11 mouse cellular contexts compared by ENCODE assay signal in the genomic region with DNA sequence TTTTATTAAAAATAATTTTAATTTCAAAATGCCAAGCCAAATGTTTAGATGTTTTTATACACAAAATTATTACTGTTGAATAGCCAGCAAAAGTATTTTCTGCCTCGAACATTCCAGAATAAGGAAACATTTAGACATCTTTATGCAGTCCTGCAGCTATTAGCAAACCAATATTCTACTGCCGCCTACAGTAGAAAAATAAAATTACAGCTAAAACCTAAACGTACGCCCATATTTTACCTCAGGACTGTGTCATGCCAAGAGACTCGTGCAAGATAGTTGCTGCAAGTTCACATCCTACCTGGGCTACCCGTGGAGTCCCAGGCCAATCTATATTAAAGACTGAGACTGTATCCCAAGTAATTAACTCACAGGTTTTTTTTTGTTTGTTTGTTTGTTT. TPM values are rescaled to one million over a fixed set of nuclear protein-coding genes. Genes with fewer than 3 reads are reported as not detected.
DNase-seq lines count a peak whose midpoint lies in the region; ATAC-seq and TF ChIP-seq lines count a peak whose summit lies in the region.
"Had no signal": no experiment of that assay in that cellular context is flagged by ENCODE, and none has a peak within 500 bp of the region (broad histone marks: within the 10 kb centered on the region; RNA-seq: fewer than 3 reads in every experiment).

No protein-coding gene starts in this region.

- H3K4me3 ChIP-seq in hindbrain, postnatal 0 days (ENCODE audit: low read length), result no peak overlapping the region
- H3K4me3 ChIP-seq in hindbrain, embryonic 13.5 days, result no peak overlapping the region
- H3K4me3 ChIP-seq in midbrain, embryonic 14.5 days (replicated peaks; ENCODE audit: low read depth, low read length), result no peak overlapping the region
- no peak overlapping the region for H3K4me3 ChIP-seq in midbrain, embryonic 10.5 days
- H3K4me3 ChIP-seq: embryonic facial prominence, embryonic 15.5 days; neural tube, embryonic 12.5 days had no signal

- no peaks in the 10 kb centered on the region for H3K4me1 ChIP-seq in hindbrain, postnatal 0 days (ENCODE audit: insufficient read depth, low read length)
- peaks cover 8% of the 10 kb centered on the region for H3K4me1 ChIP-seq in hindbrain, embryonic 13.5 days (replicated peaks)
- H3K4me1 ChIP-seq in midbrain, embryonic 14.5 days (ENCODE audit: control insufficient read depth, insufficient read depth, low read length), result 0 out of 2 replicates have a peak, but pooled peaks cover 3% of the 10 kb centered on the region
- H3K4me1 ChIP-seq in midbrain, embryonic 10.5 days, result peaks cover 18% of the 10 kb centered on the region
- H3K4me1 ChIP-seq: neural tube, embryonic 12.5 days had no signal

- H3K36me3 ChIP-seq in hindbrain, postnatal 0 days (ENCODE audit: insufficient read depth, low read length), result no peaks in the 10 kb centered on the region; the same call in 1 of the 2 replicates
- H3K36me3 ChIP-seq in hindbrain, embryonic 13.5 days, result peaks cover 32% of the 10 kb centered on the region
- H3K36me3 ChIP-seq in midbrain, embryonic 14.5 days (ENCODE audit: control insufficient read depth, insufficient read depth, low read length), result no peaks in the 10 kb centered on the region
- peaks cover 65% of the 10 kb centered on the region for H3K36me3 ChIP-seq in midbrain, embryonic 10.5 days

- ATAC-seq in hindbrain, postnatal 0 days, result no peak
- no peak for ATAC-seq in hindbrain, embryonic 13.5 days (ENCODE audit: low FRiP score)
- ATAC-seq in midbrain, embryonic 14.5 days (ENCODE audit: low FRiP score, low TSS enrichment), result no peak
- ATAC-seq: hindbrain, embryonic 16.5 days had no signal

- H3K27ac ChIP-seq in hindbrain, postnatal 0 days, result no peak overlapping the region
- H3K27ac ChIP-seq in hindbrain, embryonic 13.5 days, result no peak overlapping the region
- no peak overlapping the region for H3K27ac ChIP-seq in midbrain, embryonic 14.5 days (replicated peaks; ENCODE audit: low read depth, low read length)
- no peak overlapping the region for H3K27ac ChIP-seq in midbrain, embryonic 10.5 days (replicated peaks)
- H3K27ac ChIP-seq: embryonic facial prominence, embryonic 15.5 days; neural tube, embryonic 12.5 days had no signal

- peak; percentile 71 for DNase-seq in hindbrain, postnatal 0 days (ENCODE audit: low spot score)
- DNase-seq in midbrain, embryonic 14.5 days, result peak; percentile 60
- no peak for DNase-seq in midbrain, embryonic 10.5 days (ENCODE audit: low spot score)
- peak; percentile 68 for DNase-seq in ZHBTc4 (ENCODE audit: low read depth, low spot score)
- peak; percentile 47 for DNase-seq in retina, postnatal 1 day
- no peak for DNase-seq in right cerebral cortex, adult 18-20 months
- DNase-seq in c-Kit-positive CD71-positive TER-119-positive erythroid progenitor cells, embryonic 14.5 days (ENCODE audit: low spot score), result no peak

- TF ChIP-seq CTCF in hindbrain, postnatal 0 days (IDR thresholded peaks at IDR 0.05; ENCODE audit: low read depth), result peak; percentile 64

- WGBS in hindbrain, postnatal 0 days, result 57% methylated on average over 6 of the region's 6 CpGs
- 72% methylated on average over 6 of the region's 6 CpGs for WGBS in hindbrain, embryonic 13.5 days
- WGBS in midbrain, embryonic 14.5 days, result 74% methylated on average over 6 of the region's 6 CpGs
- WGBS in midbrain, embryonic 10.5 days, result 74% methylated on average over 6 of the region's 6 CpGs

- no peak overlapping the region for H3K4me2 ChIP-seq in hindbrain, postnatal 0 days (ENCODE audit: low read depth, low read length)
- H3K4me2 ChIP-seq in hindbrain, embryonic 13.5 days, result no peak overlapping the region
- H3K4me2 ChIP-seq in midbrain, embryonic 14.5 days (ENCODE audit: low read length), result no peak overlapping the region
- H3K4me2 ChIP-seq: embryonic facial prominence, embryonic 15.5 days; neural tube, embryonic 12.5 days had no signal

- H3K9ac ChIP-seq in hindbrain, postnatal 0 days (replicated peaks; ENCODE audit: low read length), result no peak overlapping the region
- H3K9ac ChIP-seq in hindbrain, embryonic 13.5 days, result no peak overlapping the region
- no peak overlapping the region for H3K9ac ChIP-seq in midbrain, embryonic 14.5 days (replicated peaks; ENCODE audit: low read length)
- H3K9ac ChIP-seq: embryonic facial prominence, embryonic 15.5 days; neural tube, embryonic 12.5 days had no signal

- 0 out of 2 replicates have a peak, but pooled peaks cover 2% of the 10 kb centered on the region for H3K9me3 ChIP-seq in hindbrain, postnatal 0 days (ENCODE audit: low read length)
- H3K9me3 ChIP-seq in hindbrain, embryonic 13.5 days, result peaks cover 33% of the 10 kb centered on the region
- peaks cover 31% of the 10 kb centered on the region for H3K9me3 ChIP-seq in midbrain, embryonic 14.5 days (ENCODE audit: control insufficient read depth, low read length)
- H3K9me3 ChIP-seq in midbrain, embryonic 10.5 days (replicated peaks), result peaks cover 49% of the 10 kb centered on the region

- H3K27me3 ChIP-seq in hindbrain, postnatal 0 days (ENCODE audit: insufficient read depth, low read length), result no peaks in the 10 kb centered on the region
- no peaks in the 10 kb centered on the region for H3K27me3 ChIP-seq in hindbrain, embryonic 13.5 days
- no peaks in the 10 kb centered on the region for H3K27me3 ChIP-seq in midbrain, embryonic 14.5 days (ENCODE audit: control insufficient read depth, insufficient read depth, low read length)
- no peaks in the 10 kb centered on the region for H3K27me3 ChIP-seq in midbrain, embryonic 10.5 days (ENCODE audit: low read depth, poor library complexity, severe bottlenecking)
- H3K27me3 ChIP-seq: embryonic facial prominence, embryonic 15.5 days; neural tube, embryonic 12.5 days had no signal

RNA-seq across cellular contexts. Expression of a gene that starts 2.3 kb away (rescaled TPM):
- total RNA-seq in hindbrain, postnatal 0 days (2014; rRNA removed), result 16.7 and 20.6 TPM in 2 replicates
- polyA plus RNA-seq in hindbrain, postnatal 0 days (2015; fragmentation: Nextera tagmentation; extraction: Ambion mirVana), result 8.4 and 9.1 TPM in 2 replicates
- 6.6 and 8.3 TPM in 2 replicates for polyA plus RNA-seq in hindbrain, embryonic 13.5 days (2015; fragmentation: Nextera tagmentation; extraction: Ambion mirVana)
- 4.7 and 5.8 TPM in 2 replicates for polyA plus RNA-seq in midbrain, embryonic 14.5 days (2014; fragmentation: Nextera tagmentation; extraction: Ambion mirVana)
- polyA plus RNA-seq in midbrain, embryonic 10.5 days (2016; fragmentation: Nextera tagmentation; extraction: Ambion mirVana), result 2.9 and 3.2 TPM in 2 replicates

RNA-seq across cellular contexts. Expression of a gene that starts 12.4 kb away (rescaled TPM):
- total RNA-seq in hindbrain, postnatal 0 days (2014; rRNA removed), result not detected in 2 replicates
- 3.2 and 3.4 TPM in 2 replicates for polyA plus RNA-seq in hindbrain, postnatal 0 days (2015; fragmentation: Nextera tagmentation; extraction: Ambion mirVana)
- polyA plus RNA-seq in hindbrain, embryonic 13.5 days (2015; fragmentation: Nextera tagmentation; extraction: Ambion mirVana), result 4.8 and 6.1 TPM in 2 replicates
- polyA plus RNA-seq in midbrain, embryonic 14.5 days (2014; fragmentation: Nextera tagmentation; extraction: Ambion mirVana), result 2.6 and 4.5 TPM in 2 replicates
- polyA plus RNA-seq in midbrain, embryonic 10.5 days (2016; fragmentation: Nextera tagmentation; extraction: Ambion mirVana), result 3.0 and 3.2 TPM in 2 replicates

RNA-seq across cellular contexts. Expression of a gene that starts 12.7 kb away (rescaled TPM):
- total RNA-seq in hindbrain, postnatal 0 days (2014; rRNA removed), result 11.6 and 15.5 TPM in 2 replicates
- 242 and 247 TPM in 2 replicates for polyA plus RNA-seq in hindbrain, postnatal 0 days (2015; fragmentation: Nextera tagmentation; extraction: Ambion mirVana)
- 287 and 301 TPM in 2 replicates for polyA plus RNA-seq in hindbrain, embryonic 13.5 days (2015; fragmentation: Nextera tagmentation; extraction: Ambion mirVana)
- 266 and 270 TPM in 2 replicates for polyA plus RNA-seq in midbrain, embryonic 14.5 days (2014; fragmentation: Nextera tagmentation; extraction: Ambion mirVana)
- 385 and 427 TPM in 2 replicates for polyA plus RNA-seq in midbrain, embryonic 10.5 days (2016; fragmentation: Nextera tagmentation; extraction: Ambion mirVana)

RNA-seq across cellular contexts. Expression of a gene that starts 20.8 kb away (rescaled TPM):
- total RNA-seq in hindbrain, postnatal 0 days (2014; rRNA removed), result 128 and 143 TPM in 2 replicates
- polyA plus RNA-seq in hindbrain, postnatal 0 days (2015; fragmentation: Nextera tagmentation; extraction: Ambion mirVana), result 219 and 220 TPM in 2 replicates
- 309 and 314 TPM in 2 replicates for polyA plus RNA-seq in hindbrain, embryonic 13.5 days (2015; fragmentation: Nextera tagmentation; extraction: Ambion mirVana)
- polyA plus RNA-seq in midbrain, embryonic 14.5 days (2014; fragmentation: Nextera tagmentation; extraction: Ambion mirVana), result 287 and 336 TPM in 2 replicates
- 396 and 436 TPM in 2 replicates for polyA plus RNA-seq in midbrain, embryonic 10.5 days (2016; fragmentation: Nextera tagmentation; extraction: Ambion mirVana)

RNA-seq across cellular contexts. Expression of a gene that starts 37.8 kb away (rescaled TPM):
- total RNA-seq in hindbrain, postnatal 0 days (2014; rRNA removed), result 2.9 and 10.7 TPM in 2 replicates
- 4.9 and 6.8 TPM in 2 replicates for polyA plus RNA-seq in hindbrain, postnatal 0 days (2015; fragmentation: Nextera tagmentation; extraction: Ambion mirVana)
- polyA plus RNA-seq in hindbrain, embryonic 13.5 days (2015; fragmentation: Nextera tagmentation; extraction: Ambion mirVana), result 6.6 and 7.5 TPM in 2 replicates
- polyA plus RNA-seq in midbrain, embryonic 14.5 days (2014; fragmentation: Nextera tagmentation; extraction: Ambion mirVana), result 3.7 and 5.1 TPM in 2 replicates
- polyA plus RNA-seq in midbrain, embryonic 10.5 days (2016; fragmentation: Nextera tagmentation; extraction: Ambion mirVana), result 1.6 and 3.1 TPM in 2 replicates

Comparison
In these comparisons a context has a peak if more than half of its experiments do, and no peak if none do; other contexts are left out.
1. DNase-seq: peak in hindbrain, postnatal 0 days (single experiment), midbrain, embryonic 14.5 days (single experiment), ZHBTc4 (single experiment) and retina, postnatal 1 day (single experiment); none in midbrain, embryonic 10.5 days (single experiment), right cerebral cortex, adult 18-20 months (single experiment) and c-Kit-positive CD71-positive TER-119-positive erythroid progenitor cells, embryonic 14.5 days (single experiment).